In the genomic region with DNA sequence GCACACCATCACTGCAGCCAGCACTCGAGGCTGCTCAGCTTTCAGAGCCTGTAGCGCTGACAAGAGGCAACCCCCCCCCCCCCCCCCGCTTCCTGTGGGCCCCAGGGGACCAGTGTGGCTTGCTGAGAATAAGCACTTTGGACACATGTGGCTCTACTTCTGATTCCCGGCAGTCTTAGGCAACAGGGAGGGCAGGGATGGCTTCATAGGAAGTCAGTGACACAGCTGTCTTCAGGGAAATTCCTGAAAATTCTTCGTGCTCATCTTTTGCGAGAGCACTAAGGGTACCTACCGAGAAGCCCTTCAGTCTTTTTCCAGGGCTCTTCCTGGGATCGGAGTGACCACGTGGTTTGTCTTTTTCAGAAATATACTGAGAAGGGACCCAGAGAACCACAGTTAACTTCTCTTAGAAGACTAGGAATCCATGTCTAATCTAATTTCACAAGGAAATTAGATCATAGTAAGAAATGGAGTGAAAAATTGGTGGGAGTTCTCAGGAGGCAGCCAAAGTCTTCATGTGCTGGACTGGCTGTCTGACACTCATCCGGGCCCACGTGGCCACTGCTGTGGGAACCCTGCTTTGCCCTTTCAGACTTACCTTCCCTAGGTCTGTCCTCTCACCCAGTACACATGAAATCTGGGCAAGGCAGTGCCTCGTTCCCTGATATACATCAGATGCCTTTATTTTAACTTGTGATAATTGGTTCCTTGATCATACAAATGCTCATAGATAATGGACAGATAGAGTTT, we compare ENCODE assay signal across 9 mouse cellular contexts. TPM values are rescaled to one million over a fixed set of nuclear protein-coding genes. Genes with fewer than 3 reads are reported as not detected.
DNase-seq lines count a peak whose midpoint lies in the region; ATAC-seq lines count a peak whose summit lies in the region.
"Had no signal": no experiment of that assay in that cellular context is flagged by ENCODE, and none has a peak within 500 bp of the region (broad histone marks: within the 10 kb centered on the region; RNA-seq: fewer than 3 reads in every experiment).

No protein-coding gene starts in this region.

- ATAC-seq in midbrain, embryonic 13.5 days: 0 out of 2 replicates have a peak, but pooled peaks have one; percentile 62
- ATAC-seq in erythroblast, adult 5-6 weeks (replicated peaks; ENCODE audit: low FRiP score, poor library complexity, severe bottlenecking): no peak

- H3K27ac ChIP-seq in midbrain, embryonic 13.5 days: no peak overlapping the region

- peaks cover 19% of the 10 kb centered on the region for H3K4me1 ChIP-seq in midbrain, embryonic 13.5 days (replicated peaks)

- H3K4me3 ChIP-seq in midbrain, embryonic 13.5 days (replicated peaks): no peak overlapping the region

- no peaks in the 10 kb centered on the region for H3K9me3 ChIP-seq in midbrain, embryonic 13.5 days

- intact Hi-C loops in heart, postnatal 10 days (cut with DNase I): loop anchor here (2.0 kb wide), 1 partner anchor 23 kb away; no protein-coding TSS in a partner anchor
- intact Hi-C loops in gastrocnemius, postnatal 14 days (cut with DNase I; ENCODE audit: low total_unique reads): no loop called here

- H3K9ac ChIP-seq in midbrain, embryonic 13.5 days (replicated peaks): no peak overlapping the region

- H3K4me2 ChIP-seq in midbrain, embryonic 13.5 days (replicated peaks): peak overlapping the region; percentile 20

- H3K36me3 ChIP-seq in midbrain, embryonic 13.5 days: no peaks in the 10 kb centered on the region

- peak; percentile 91 for DNase-seq in heart, adult 11 months
- no peak for DNase-seq in heart, adult 8-10 months (ENCODE audit: low spot score)
- peak; percentile 44 for DNase-seq in MN1 (ENCODE audit: low spot score)
- DNase-seq in heart, postnatal 10 days: peak; percentile 26 to 37
- DNase-seq in right cerebral cortex, adult 18-20 months: no peak
- no peak for DNase-seq in gastrocnemius, postnatal 14 days
- DNase-seq: cerebellum, postnatal 10 days had no signal

- 31% methylated on average over 12 of the region's 12 CpGs for WGBS in midbrain, embryonic 13.5 days

- peaks cover 41% of the 10 kb centered on the region for H3K27me3 ChIP-seq in midbrain, embryonic 13.5 days

RNA-seq across cellular contexts. Expression of gene Mcoln2, which starts 4.4 kb away (rescaled TPM):
- under 1 TPM in 3 of 4 experiments, not detected in 1; 0.12 to 0.30 (median 0.17) TPM for total RNA-seq in heart, adult 8-10 months (2022)
- total RNA-seq in heart, postnatal 10 days (2021): under 1 TPM; 0.29 to 0.72 TPM
- 0.22 and 0.35 TPM in 2 replicates for polyA plus RNA-seq in midbrain, embryonic 13.5 days (2015; fragmentation: Nextera tagmentation; extraction: Ambion mirVana)
- 0.63 TPM in 1 of 2 replicates, not detected in the other for total RNA-seq in erythroblast, adult 5-6 weeks (2015; ENCODE audit: low replicate concordance)
- not detected in 2 replicates for total RNA-seq in erythroblast, adult 5-6 weeks (2017; ENCODE audit: low replicate concordance)
- under 1 TPM in 1 of 2 experiments, not detected in 1; 0.12 TPM for total RNA-seq in gastrocnemius, postnatal 14 days (2021)

RNA-seq across cellular contexts. Expression of gene Mcoln3, which starts 36.8 kb away (rescaled TPM):
- not detected for total RNA-seq in heart, adult 8-10 months (2022)
- total RNA-seq in heart, postnatal 10 days (2021): not detected
- polyA plus RNA-seq in midbrain, embryonic 13.5 days (2015; fragmentation: Nextera tagmentation; extraction: Ambion mirVana): 0.95 and 0.96 TPM in 2 replicates
- not detected in 2 replicates for total RNA-seq in erythroblast, adult 5-6 weeks (2015; ENCODE audit: low replicate concordance)
- total RNA-seq in erythroblast, adult 5-6 weeks (2017; ENCODE audit: low replicate concordance): 0.28 TPM in 1 of 2 replicates, not detected in the other
- not detected for total RNA-seq in gastrocnemius, postnatal 14 days (2021)

RNA-seq across cellular contexts. Expression of gene Wdr63, which starts 46.1 kb away (rescaled TPM):
- not detected for total RNA-seq in heart, adult 8-10 months (2022)
- not detected for total RNA-seq in heart, postnatal 10 days (2021)
- polyA plus RNA-seq in midbrain, embryonic 13.5 days (2015; fragmentation: Nextera tagmentation; extraction: Ambion mirVana): 0.14 and 0.57 TPM in 2 replicates
- not detected in 2 replicates for total RNA-seq in erythroblast, adult 5-6 weeks (2015; ENCODE audit: low replicate concordance)
- not detected in 2 replicates for total RNA-seq in erythroblast, adult 5-6 weeks (2017; ENCODE audit: low replicate concordance)
- total RNA-seq in gastrocnemius, postnatal 14 days (2021): not detected

Comparison
In these comparisons a context has a peak if more than half of its experiments do, and no peak if none do; other contexts are left out.
1. DNase-seq: peak in heart, adult 11 months (single experiment), MN1 (single experiment) and heart, postnatal 10 days (2 of 2); none in heart, adult 8-10 months (single experiment), right cerebral cortex, adult 18-20 months (single experiment) and gastrocnemius, postnatal 14 days (single experiment).